In genomic region chr7:16083361-16083760, GRCm38 (mm10) we compare ENCODE assay signal across 22 mouse cellular contexts. TPM values are rescaled to one million over a fixed set of nuclear protein-coding genes. Genes with fewer than 3 reads are reported as not detected.
"Had no signal": no experiment of that assay in that cellular context is flagged by ENCODE, and none has a peak within 500 bp of the region (broad histone marks: within the 10 kb centered on the region; RNA-seq: fewer than 3 reads in every experiment).

No protein-coding gene starts in this region.

- H3K36me3 ChIP-seq: midbrain, embryonic 10.5 days; midbrain, embryonic 12.5 days; neural tube, embryonic 13.5 days; neural tube, embryonic 15.5 days had no signal

- ATAC-seq: midbrain, embryonic 16.5 days had no signal

- H3K9ac ChIP-seq: lung, embryonic 14.5 days; midbrain, embryonic 12.5 days; neural tube, embryonic 13.5 days; neural tube, embryonic 15.5 days had no signal

- H3K4me1 ChIP-seq: midbrain, embryonic 10.5 days; midbrain, embryonic 12.5 days; neural tube, embryonic 13.5 days; neural tube, embryonic 15.5 days had no signal

- H3K4me2 ChIP-seq: lung, embryonic 14.5 days; midbrain, embryonic 12.5 days; neural tube, embryonic 13.5 days; neural tube, embryonic 15.5 days had no signal

- H3K27ac ChIP-seq: midbrain, embryonic 10.5 days; midbrain, embryonic 12.5 days; neural tube, embryonic 13.5 days; neural tube, embryonic 15.5 days had no signal

- DNase-seq: lung, adult 18-20 months; lung, embryonic 14.5 days; lung, postnatal 10 days; lung, postnatal 4 days; midbrain, embryonic 14.5 days; retina, postnatal 1 day; right cerebral cortex, adult 18-20 months; right cerebral cortex, postnatal 25 days; right cerebral cortex, postnatal 4 days; spleen, adult 18-20 months; thymus, adult 2 months; thymus, postnatal 25 days; thymus, postnatal 4 days had no signal

- H3K27me3 ChIP-seq: neural tube, embryonic 15.5 days had no signal

- H3K4me3 ChIP-seq: midbrain, embryonic 10.5 days; midbrain, embryonic 12.5 days; myocyte; neural tube, embryonic 13.5 days; neural tube, embryonic 15.5 days had no signal

- H3K9me3 ChIP-seq: midbrain, embryonic 10.5 days; midbrain, embryonic 12.5 days; neural tube, embryonic 13.5 days; neural tube, embryonic 15.5 days had no signal

RNA-seq across cellular contexts. Expression of gene Zfp541, which starts 21.7 kb away (rescaled TPM):
- total RNA-seq: megakaryocyte-erythroid progenitor cell, adult 5-6 weeks had no signal
- polyA plus RNA-seq: lung, embryonic 14.5 days; midbrain, embryonic 10.5 days; midbrain, embryonic 12.5 days; myocyte; small intestine, adult 2 months had no signal

RNA-seq across cellular contexts. Expression of gene Slc8a2, which starts 46.3 kb away (rescaled TPM):
- total RNA-seq: megakaryocyte, adult 5-6 weeks; megakaryocyte-erythroid progenitor cell, adult 5-6 weeks had no signal
